Mouse (Mus musculus) megakaryocyte-erythroid progenitor cell, adult 5-6 weeks (primary cell): ENCODE data around the gene Pcyt1a. TPM values are rescaled to one million over a fixed set of nuclear protein-coding genes. Genes with fewer than 3 reads are reported as not detected.

Source experiments
- ATAC-seq: replicated peaks from 2 replicates; pipeline ENCODE4 v1.8.0; 2016; ENCODE audit warnings: mild to moderate bottlenecking, inconsistent platforms; ENCODE audit not compliant: severe bottlenecking, poor library complexity, low FRiP score, low TSS enrichment
- total RNA-seq, 2 experiments: library from RNA; stranded (forward) in 1 of 2; stranded (reverse) in 1 of 2; fragments of 200-1000, 215-1000 nt in 1 of 2; fragments of >200 nt in 1 of 2; fragmentation: Nextera tagmentation in 1 of 2; gene quantifications; 2 replicates each; pipeline ENCODE4 v1.2.3; 2014 to 2017

Pcyt1a gene
- total RNA-seq, 2 experiments from 2014 or later: 68.8 to 69.0 TPM

DNA sequence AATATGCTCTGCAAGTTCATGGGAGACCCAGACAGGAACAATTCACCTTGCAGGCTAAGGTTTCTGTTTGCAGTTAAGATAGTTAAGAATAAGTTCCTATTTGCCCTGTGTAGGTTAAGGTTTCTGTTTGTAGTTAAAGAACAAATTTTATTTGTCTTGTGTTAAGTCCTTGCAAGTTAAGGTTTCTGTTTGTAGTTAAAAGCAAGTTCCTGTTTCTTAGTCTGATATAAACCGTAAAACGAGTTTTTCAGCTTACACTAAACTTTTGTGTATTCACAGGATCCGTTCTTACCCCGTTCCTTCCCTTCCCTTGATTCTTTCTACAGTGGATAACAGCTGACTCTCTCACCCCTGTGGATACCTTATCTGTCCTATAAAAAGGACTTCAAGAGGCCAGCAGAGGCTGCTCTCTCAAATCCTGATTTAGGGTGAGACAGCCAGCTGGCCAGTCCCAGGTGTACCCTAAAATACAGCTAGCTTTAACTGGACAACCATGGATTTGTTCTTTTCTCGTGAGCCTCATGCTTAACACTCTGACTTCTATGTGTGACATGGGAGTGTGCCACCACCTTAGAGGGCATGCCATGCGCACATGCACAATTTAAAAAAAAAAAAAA, 92.0 kb downstream of the Pcyt1a start:
- ATAC-seq: no peak

DNA sequence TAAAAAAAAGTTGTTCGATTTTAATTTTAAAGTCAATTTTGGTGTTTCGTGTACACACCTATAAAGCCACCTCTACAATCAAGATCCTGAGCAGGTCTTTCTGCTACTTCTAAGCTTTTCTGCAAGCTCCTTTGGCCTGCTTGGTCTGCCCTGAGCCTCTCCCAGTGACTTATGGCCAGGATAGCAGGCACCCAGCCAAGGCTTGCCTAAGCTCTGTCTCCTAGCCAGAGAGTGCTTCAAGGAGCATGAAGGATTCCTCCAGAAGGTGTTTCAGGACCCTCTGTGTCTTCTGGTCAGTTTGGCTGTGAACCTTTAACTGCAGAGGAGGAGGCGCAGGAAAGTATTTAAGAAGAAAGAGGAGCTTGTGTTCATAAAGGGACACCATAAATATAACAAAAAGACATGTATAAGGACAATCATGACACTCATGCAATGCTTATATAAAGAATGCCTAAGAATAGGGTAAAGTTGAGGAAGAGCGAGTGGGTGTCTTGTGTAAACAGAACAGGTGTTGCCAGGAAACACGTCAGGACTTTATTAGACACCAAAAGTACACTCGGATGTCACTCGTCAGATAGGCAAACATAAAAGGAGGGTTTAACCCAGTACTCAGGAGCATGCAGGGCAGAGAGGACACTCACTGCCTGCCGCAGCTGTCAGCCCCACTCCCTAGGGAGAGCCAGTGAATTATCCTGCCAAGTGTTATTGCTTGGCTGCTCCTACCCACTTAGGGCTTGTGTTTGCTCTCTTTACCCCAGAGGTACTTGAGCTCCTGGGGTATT, 92.9 kb downstream of the Pcyt1a start:
- ATAC-seq: no peak

DNA sequence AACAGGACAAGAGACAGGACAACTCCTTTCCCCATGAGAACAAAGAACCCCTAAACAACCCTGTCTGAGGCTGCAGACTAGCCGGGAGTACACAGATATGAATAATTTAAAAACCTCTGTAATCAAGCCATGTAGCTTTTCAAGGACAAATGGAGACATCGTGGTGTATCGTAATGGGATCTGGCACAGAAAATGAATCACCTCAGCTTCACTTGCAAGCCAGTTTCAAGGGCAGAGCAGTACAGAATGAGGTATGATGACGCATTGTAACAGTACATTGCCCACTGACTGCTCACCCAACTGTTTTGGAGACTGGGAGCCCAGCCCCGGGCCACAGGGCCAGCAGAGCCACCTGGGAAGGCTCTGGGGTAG, 93.5 kb downstream of the Pcyt1a start:
- ATAC-seq: no peak

Other genes starting within 250 kb of the Pcyt1a start
- 17.3 and 20.0 TPM in 2 replicates for gene Fbxo45, start 183.8 kb upstream of the Pcyt1a start, total RNA-seq (2014; fragmentation: Nextera tagmentation)
- gene Fbxo45, start 183.8 kb upstream of the Pcyt1a start, total RNA-seq (2017): 19.4 and 26.9 TPM in 2 replicates
- 11.8 and 17.1 TPM in 2 replicates for gene Wdr53, start 183.7 kb upstream of the Pcyt1a start, total RNA-seq (2014; fragmentation: Nextera tagmentation)
- gene Wdr53, start 183.7 kb upstream of the Pcyt1a start, total RNA-seq (2017): 15.9 and 21.6 TPM in 2 replicates
- not detected in 2 replicates for gene Smco1, start 159.5 kb upstream of the Pcyt1a start, total RNA-seq (2014; fragmentation: Nextera tagmentation)
- not detected in 2 replicates for gene Smco1, start 159.5 kb upstream of the Pcyt1a start, total RNA-seq (2017)
- 23.4 and 23.8 TPM in 2 replicates for gene Rnf168, start 153.5 kb upstream of the Pcyt1a start, total RNA-seq (2014; fragmentation: Nextera tagmentation)
- 44.0 and 60.6 TPM in 2 replicates for gene Rnf168, start 153.5 kb upstream of the Pcyt1a start, total RNA-seq (2017)
- 22.2 and 29.3 TPM in 2 replicates for gene Ubxn7, start 98.7 kb upstream of the Pcyt1a start, total RNA-seq (2014; fragmentation: Nextera tagmentation)
- gene Ubxn7, start 98.7 kb upstream of the Pcyt1a start, total RNA-seq (2017): 32.3 and 32.7 TPM in 2 replicates
- gene Tm4sf19, start 30.4 kb upstream of the Pcyt1a start, total RNA-seq (2014; fragmentation: Nextera tagmentation): not detected in 2 replicates
- gene Tm4sf19, start 30.4 kb upstream of the Pcyt1a start, total RNA-seq (2017): not detected in 2 replicates
- gene Tctex1d2, start 11.2 kb upstream of the Pcyt1a start, total RNA-seq (2014; fragmentation: Nextera tagmentation): 7.1 and 11.1 TPM in 2 replicates
- gene Tctex1d2, start 11.2 kb upstream of the Pcyt1a start, total RNA-seq (2017): 14.3 and 17.2 TPM in 2 replicates
- gene Slc51a, start 57.0 kb downstream of the Pcyt1a start, total RNA-seq (2014; fragmentation: Nextera tagmentation): 2.7 TPM in 1 of 2 replicates, not detected in the other
- 0.53 and 1.3 TPM in 2 replicates for gene Slc51a, start 57.0 kb downstream of the Pcyt1a start, total RNA-seq (2017)
- 1.2 TPM in 1 of 2 replicates, not detected in the other for gene Zdhhc19, start 65.3 kb downstream of the Pcyt1a start, total RNA-seq (2014; fragmentation: Nextera tagmentation)
- gene Zdhhc19, start 65.3 kb downstream of the Pcyt1a start, total RNA-seq (2017): not detected in 2 replicates
- 316 and 327 TPM in 2 replicates for gene Tfrc, start 178.0 kb downstream of the Pcyt1a start, total RNA-seq (2014; fragmentation: Nextera tagmentation)
- gene Tfrc, start 178.0 kb downstream of the Pcyt1a start, total RNA-seq (2017): 261 and 333 TPM in 2 replicates
- gene Tnk2, start 213.0 kb downstream of the Pcyt1a start, total RNA-seq (2014; fragmentation: Nextera tagmentation): 45.7 and 54.4 TPM in 2 replicates
- 27.7 and 28.6 TPM in 2 replicates for gene Tnk2, start 213.0 kb downstream of the Pcyt1a start, total RNA-seq (2017)